Mouse (Mus musculus) megakaryocyte, embryonic 14.5 days (primary cell): ENCODE data around the gene Pde4d.

Experiments
- FLI1 ChIP-seq: IDR thresholded peaks from 2 replicates; pipeline ENCODE4 v1.6.1; 2012; ENCODE audit warnings: low read length, inconsistent platforms, mixed read lengths
- GATA1 ChIP-seq: IDR thresholded peaks from 3 replicates; pipeline ENCODE4 v1.6.1; 2012; ENCODE audit warnings: mixed read lengths, low read length, inconsistent platforms, borderline replicate concordance

GRCm38 (mm10) chr13:109053242-109054018 is 603.7 kb downstream of the Pde4d start:
- TF ChIP-seq GATA1 (no peak), FLI1 (no peak)
